Mouse (Mus musculus) lung, postnatal 10 days (tissue): ENCODE measurements around the gene Mettl1.
A peak's percentile ranks its signal among the peaks of the same experiment; 100 is the strongest.

Experiments
- DNase-seq: peaks from one replicate; pipeline ENCODE4 v3.0.0; 2021

Gene Mettl1

DNA sequence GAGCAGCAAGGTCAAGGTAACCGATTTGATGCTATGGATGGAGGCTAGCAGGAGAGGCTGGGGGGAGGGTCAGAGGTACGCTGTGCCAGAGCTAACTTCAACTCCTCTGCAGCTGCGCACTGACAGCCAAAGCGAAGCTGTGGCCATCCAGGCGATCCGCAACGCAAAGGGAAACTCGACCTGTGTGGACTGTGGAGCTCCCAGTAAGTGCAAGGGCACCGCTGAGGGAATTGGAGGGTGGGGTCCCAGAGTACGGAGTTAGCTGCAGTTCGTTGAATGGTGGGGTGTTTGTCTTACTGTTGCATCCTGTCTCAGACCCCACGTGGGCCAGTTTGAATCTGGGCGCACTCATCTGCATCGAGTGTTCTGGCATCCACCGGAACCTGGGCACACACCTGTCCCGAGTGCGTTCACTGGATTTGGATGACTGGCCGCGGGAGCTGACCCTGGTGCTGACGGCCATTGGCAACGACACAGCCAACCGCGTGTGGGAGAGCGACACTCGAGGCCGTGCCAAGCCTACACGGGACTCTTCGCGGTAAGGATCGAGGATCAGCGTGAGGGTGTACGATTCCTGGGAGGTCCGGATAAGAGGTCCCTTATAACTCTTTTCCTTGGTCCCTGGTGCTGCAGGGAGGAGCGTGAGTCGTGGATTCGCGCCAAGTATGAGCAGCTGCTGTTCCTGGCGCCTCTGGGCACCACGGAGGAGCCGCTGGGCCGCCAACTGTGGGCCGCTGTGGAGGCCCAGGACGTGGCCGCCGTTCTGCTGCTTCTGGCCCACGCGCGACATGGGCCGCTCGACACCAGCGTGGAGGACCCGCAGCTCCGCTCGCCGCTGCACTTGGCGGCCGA lies 49.6 kb downstream of the Mettl1 start:
- peak; percentile 75 for DNase-seq

DNA sequence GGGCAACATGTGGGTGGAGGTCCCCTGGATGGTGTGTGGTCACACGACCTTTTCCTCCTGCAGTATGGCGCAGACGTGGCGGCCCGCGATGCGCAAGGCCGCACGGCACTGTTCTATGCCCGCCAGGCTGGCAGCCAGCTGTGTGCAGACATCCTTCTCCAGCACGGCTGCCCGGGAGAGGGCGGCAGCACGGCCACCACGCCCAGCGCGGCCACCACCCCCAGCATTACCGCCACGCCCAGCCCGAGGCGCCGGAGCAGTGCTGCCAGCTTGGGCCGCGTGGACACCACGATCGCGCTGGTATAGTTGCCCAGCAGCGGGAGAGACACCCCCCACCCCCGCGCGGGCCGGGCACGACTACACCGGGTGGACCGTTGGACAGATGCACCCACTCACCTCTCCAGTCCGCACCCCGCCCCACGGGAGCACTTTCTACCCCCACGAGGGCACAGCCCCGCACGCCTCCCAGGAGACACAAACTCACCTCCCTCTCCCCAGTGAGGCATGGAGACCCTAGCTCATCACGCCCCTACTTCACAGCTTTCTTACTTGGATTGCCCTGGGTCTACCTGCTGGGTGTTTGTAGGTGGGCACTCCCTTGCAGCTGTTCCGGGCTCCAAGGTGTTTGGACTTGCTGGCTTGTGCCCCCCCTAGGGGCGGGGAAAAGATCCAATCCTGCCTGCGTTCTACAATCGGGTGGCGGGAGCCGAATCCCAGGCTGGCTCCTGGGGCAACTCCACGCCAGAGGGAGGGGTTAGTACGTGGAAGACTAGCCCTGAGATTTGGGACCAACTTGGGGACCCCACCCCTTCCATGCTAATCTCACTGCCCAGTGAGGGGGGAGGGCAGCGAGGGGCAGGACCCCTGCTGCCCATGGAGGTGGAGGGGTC lies 50.5 kb downstream of the Mettl1 start:
- DNase-seq = peak; percentile 56

DNA sequence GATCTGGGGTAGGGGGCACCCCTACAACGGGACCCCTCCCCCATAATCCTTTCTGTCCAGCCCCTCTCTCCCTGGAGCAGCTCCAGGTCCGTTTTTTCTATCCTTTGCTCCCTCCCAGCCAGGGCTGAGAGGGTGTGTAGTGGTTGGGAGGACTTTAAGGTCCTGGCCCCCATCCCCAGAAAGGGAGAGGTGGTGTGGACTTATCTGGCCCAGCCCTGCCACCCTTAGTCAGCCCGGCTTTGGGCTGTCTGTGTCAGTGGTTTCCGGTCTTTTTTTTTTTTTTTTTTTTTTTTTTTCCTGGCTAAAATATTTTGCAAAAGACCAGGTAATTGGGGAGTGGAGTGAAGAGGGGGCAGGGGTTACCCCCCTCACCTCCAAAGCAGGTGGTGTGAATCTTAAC lies 51.5 kb downstream of the Mettl1 start:
- no peak for DNase-seq

GRCm38 (mm10) chr10:127094382-127094802 lies 53.2 kb downstream of the Mettl1 start:
- peak; percentile 68 for DNase-seq
